8 mouse cellular contexts compared by ENCODE assay signal in the genomic region with DNA sequence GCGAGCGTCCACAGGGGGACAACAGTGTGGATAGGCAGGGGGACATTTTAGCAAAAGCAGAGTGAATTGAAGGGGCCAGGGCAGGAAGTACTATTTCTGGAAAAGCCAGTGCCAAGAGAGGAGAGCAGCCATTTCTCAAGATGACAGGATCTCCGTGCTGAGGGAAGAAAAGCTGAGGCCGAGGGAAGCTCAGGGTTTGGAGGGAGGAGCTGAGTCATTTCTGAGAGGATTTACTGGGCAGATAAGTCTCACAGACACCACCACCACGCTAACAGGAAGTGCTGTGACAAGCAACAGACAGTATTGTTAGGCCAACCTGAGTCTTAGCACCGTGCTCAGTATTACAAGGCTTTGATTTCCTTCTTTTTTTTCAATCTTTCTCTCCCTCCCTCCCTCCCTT.
DNase-seq lines count a peak whose midpoint lies in the region; ATAC-seq and TF ChIP-seq lines count a peak whose summit lies in the region.

No protein-coding gene starts in this region.

- H3K9me3 ChIP-seq in liver, postnatal 0 days (ENCODE audit: low read length), result no peaks in the 10 kb centered on the region

- no peak overlapping the region for H3K4me2 ChIP-seq in liver, postnatal 0 days (ENCODE audit: low read depth, low read length)

- ATAC-seq in liver, postnatal 0 days, result no peak

- H3K27ac ChIP-seq in liver, postnatal 0 days (ENCODE audit: low read depth), result no peak overlapping the region

- DNase-seq in liver, result peak; percentile 33
- DNase-seq in liver, postnatal 0 days, result no peak
- DNase-seq in c-Kit-positive CD71-negative TER-119-negative erythroid progenitor cells, embryonic 14.5 days (ENCODE audit: low read depth), result peak; percentile 35
- DNase-seq in kidney, adult 9 months, result peak; percentile 35
- DNase-seq in naive thymus-derived CD4-positive, alpha-beta T cell, adult 2 months (ENCODE audit: low read depth), result peak; percentile 19
- no peak for DNase-seq in layer of hippocampus, postnatal 36 days
- DNase-seq in right cerebral cortex, adult 18-20 months, result no peak
- DNase-seq in thymus, postnatal 36 days, result no peak

- TF ChIP-seq EP300 in liver, postnatal 0 days (IDR thresholded peaks at IDR 0.05; ENCODE audit: low read depth), result no peak

- H3K27me3 ChIP-seq in liver, postnatal 0 days (ENCODE audit: insufficient read depth, low read length), result no peaks in the 10 kb centered on the region

- H3K36me3 ChIP-seq in liver, postnatal 0 days (replicated peaks; ENCODE audit: insufficient read depth, low read length), result no peaks in the 10 kb centered on the region

- TF ChIP-seq CTCF in liver, postnatal 0 days (IDR thresholded peaks at IDR 0.05; ENCODE audit: low read depth), result no peak

- no peak overlapping the region for H3K9ac ChIP-seq in liver, postnatal 0 days (replicated peaks)

- H3K4me3 ChIP-seq in liver, postnatal 0 days (ENCODE audit: low read depth, low read length), result no peak overlapping the region

- WGBS in liver, postnatal 0 days (ENCODE audit: insufficient replicate concordance), result 31% methylated on average over 6 of the region's 6 CpGs

- H3K4me1 ChIP-seq in liver, postnatal 0 days (ENCODE audit: insufficient read depth), result peaks cover 19% of the 10 kb centered on the region

Comparison
In these comparisons a context has a peak if more than half of its experiments do, and no peak if none do; other contexts are left out.
1. DNase-seq: peak in liver (single experiment), c-Kit-positive CD71-negative TER-119-negative erythroid progenitor cells, embryonic 14.5 days (single experiment), kidney, adult 9 months (single experiment) and naive thymus-derived CD4-positive, alpha-beta T cell, adult 2 months (single experiment); none in liver, postnatal 0 days (single experiment), layer of hippocampus, postnatal 36 days (0 of 2), right cerebral cortex, adult 18-20 months (single experiment) and thymus, postnatal 36 days (0 of 2).